Mouse (Mus musculus) CD4-positive helper T cell, adult 2 months (primary cell): ENCODE results near the gene Lrrc8b.

ENCODE experiments used
- DNase-seq: peaks from one replicate; pipeline ENCODE4 v3.0.0-alpha.2; 2012; ENCODE audit warnings: low read depth, missing footprints, low spot score

Gene Lrrc8b

DNA sequence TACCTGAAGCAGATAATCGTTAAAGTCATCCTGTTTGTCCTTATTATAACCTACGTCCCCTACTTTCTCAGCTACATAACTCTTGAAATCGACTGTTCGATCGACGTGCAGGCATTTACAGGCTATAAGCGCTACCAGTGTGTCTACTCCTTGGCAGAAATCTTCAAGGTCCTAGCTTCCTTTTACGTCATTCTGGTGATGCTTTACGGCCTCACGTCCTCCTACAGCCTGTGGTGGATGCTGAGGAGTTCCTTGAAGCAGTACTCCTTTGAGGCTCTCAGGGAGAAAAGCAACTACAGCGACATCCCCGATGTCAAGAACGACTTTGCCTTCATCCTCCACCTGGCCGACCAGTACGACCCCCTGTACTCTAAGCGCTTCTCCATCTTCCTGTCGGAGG, 65.0 kb downstream of the Lrrc8b start:
- no peak for DNase-seq

DNA sequence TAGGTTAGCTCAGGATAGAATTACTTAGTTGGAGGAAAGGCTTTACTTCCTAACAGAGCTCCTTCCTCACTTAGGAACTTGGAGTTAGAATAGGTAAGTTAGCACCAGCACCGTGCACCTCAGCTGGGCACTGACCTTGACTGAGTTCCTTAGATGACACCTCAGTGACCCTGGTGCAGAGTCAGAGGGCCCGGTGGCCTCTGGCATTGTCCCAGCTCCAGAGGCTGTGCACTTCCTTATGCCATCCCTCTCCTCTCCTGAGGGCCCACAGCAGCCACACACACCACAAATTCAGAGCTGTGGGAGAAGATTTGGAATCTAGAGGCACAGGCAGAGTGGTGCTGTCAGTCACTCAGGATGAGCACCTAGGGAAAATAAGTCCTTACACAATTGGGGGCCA, 68.1 kb downstream of the Lrrc8b start:
- DNase-seq, result no peak

DNA sequence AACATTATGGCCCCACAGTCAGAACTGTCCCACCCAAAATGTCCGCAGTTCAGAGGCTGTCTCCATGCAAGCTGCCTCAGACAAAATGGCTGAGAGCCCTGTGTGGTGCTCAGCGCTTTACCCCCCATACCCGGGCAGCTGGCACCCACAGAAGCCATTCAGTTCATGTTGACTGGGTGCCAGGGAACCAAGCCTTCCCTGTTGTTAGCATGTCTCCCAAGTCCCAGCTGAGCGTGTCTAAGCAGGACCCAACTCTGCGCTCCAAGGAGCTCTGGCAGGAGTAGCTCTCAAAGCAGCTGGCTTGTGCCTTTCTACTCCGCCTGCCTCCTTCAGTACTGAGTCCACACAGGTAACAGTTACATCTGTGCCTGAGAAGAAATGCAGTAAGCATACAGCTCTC, 68.7 kb downstream of the Lrrc8b start:
- DNase-seq, result no peak

DNA sequence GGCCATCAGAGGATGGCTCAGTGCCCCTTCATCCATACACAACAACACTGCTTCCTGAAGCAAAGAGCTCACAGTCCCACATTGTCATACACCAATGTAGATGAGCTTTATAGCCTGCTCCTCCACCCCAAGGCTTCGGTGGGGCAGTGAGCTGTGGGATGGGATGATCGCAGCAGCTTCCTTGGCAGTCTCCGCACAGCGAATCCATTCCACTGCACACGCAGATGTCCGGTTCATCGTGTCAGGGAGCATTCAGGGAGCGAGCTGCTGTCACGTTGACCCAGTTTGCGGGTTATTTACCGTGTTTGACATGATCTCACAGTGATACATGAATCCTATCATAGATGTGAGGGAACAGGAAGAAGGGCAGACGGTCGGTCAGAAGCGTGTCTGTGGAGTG, 69.3 kb downstream of the Lrrc8b start:
- no peak for DNase-seq

DNA sequence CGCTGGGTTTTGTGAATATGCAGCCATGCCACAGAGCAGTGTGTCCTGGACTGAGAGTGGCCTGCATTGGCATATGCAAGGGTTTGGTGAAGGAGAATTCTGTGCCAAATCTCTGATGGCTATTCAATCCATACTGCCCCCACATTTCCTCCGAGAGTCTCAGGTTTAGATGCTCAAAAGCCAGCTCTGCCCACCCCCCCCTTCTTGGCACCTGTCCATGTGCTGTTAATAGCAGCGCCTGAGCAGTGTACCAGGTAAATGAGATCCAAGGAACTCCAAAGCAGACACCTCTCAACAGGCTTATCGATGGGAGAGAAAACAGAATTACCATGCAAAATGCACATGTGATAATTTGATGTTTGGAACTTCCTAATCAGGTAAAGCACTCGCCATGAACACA, 74.6 kb downstream of the Lrrc8b start:
- DNase-seq, result no peak

DNA sequence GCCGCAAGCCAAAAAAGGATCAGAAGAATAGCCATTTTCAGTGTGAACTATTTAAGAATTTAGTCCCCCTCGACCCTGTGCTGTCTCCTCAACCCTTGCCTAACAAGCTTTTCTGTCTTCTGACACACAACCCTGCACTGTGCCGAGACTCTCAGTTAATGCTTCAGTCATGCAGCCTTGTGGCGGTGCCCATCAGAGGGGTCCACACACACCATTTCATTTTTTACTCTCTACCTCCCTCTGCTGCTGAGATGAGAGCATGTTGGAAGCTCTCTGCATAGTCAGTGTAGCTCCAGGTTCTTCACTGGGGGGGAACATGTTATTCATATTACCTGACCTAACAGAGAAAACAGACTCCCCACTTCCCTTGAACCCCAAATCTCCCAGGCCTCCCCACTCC, 75.8 kb downstream of the Lrrc8b start:
- peak; percentile 27 for DNase-seq

DNA sequence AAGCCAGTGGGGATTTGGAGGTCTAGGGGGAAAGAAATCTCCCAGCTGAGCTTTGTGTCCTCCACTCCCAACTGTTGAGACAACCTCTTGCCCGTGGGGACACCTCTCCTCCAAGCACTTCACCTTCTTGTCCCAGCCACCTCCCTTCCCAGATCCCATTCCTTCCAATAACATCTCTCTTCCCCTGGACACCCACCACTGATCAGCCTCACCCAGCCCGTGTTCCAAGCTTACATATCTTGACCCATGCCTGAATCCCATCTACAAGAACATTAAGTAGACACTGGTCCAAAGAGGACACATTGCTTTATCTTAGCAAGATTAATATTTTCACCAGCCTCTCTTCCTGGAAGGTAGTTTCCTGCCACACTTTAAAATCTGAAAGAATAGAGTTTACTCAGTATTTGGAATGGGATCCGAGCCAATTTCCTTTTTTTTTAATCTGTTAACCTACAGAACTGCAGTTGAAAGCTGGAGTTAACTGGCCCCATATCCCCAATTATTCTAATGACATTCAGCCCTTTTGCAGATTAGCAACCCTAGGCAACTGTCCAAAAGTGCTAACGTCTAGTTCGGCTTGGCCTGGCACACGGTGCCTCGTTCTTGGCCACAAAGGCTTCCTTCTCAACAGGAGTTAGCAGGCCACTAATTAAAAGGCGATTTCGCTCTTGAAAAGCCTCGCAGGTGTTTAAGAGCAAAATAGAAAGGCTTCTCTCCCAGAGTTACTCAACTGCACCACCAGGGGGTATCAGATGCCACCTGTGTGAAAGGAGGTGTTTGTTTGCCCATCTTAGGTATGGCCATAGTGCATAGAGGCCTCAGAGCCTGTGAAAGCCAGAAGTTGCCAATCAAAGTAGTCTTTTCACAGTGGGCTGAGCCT, 77.0 kb downstream of the Lrrc8b start:
- DNase-seq, result peak; percentile 71

DNA sequence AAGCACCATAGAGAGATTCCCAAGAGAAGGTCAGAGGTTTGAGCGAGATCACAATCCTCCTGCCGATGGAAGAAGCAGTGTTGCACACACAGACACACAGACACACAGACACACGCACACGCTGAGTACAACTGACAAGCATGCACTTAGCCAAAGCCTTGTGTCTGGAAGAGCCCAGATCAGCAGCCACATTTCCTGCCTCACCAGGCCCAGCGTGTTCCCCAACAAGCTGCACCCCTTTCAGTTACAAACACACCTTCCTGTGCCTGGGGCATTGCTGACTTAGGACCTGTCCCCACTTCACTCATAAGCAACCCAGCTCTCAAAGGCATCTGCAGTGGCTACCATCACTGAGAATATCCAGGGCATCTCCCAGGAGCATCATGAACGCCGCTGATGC, 77.8 kb downstream of the Lrrc8b start:
- DNase-seq, result no peak

DNA sequence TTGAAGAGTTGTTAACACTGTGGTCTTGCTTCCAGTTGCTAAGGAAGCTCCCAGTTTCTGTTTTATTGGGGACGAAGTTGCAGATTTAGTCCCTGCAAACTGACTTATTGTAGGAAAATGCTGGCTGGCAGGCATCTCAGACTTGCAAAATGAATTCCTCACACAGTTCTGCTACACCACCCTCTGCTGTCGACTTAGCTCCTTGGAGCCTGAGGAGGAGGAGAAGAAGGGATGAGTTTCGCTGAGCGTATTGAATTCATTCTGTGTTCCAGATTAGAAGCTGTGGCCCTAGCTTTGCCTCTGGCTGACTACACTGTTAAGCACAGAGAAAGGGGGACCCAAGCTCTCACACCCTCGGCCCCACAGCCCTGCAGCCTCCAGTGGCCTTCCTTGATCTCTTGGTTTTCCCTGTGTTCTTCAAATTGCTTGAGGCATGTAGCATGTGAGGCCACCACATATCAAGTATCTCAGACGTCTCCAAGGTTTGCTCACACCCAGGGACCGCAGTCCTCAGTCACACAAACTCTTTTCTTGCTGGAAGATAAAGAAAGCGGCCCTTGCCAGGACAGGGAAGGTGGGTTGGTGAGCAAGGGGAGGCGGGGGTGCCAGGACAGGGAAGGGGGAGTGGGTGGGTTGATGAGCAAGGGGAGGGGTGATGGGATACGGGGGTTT, 78.8 kb downstream of the Lrrc8b start:
- DNase-seq, result no peak

DNA sequence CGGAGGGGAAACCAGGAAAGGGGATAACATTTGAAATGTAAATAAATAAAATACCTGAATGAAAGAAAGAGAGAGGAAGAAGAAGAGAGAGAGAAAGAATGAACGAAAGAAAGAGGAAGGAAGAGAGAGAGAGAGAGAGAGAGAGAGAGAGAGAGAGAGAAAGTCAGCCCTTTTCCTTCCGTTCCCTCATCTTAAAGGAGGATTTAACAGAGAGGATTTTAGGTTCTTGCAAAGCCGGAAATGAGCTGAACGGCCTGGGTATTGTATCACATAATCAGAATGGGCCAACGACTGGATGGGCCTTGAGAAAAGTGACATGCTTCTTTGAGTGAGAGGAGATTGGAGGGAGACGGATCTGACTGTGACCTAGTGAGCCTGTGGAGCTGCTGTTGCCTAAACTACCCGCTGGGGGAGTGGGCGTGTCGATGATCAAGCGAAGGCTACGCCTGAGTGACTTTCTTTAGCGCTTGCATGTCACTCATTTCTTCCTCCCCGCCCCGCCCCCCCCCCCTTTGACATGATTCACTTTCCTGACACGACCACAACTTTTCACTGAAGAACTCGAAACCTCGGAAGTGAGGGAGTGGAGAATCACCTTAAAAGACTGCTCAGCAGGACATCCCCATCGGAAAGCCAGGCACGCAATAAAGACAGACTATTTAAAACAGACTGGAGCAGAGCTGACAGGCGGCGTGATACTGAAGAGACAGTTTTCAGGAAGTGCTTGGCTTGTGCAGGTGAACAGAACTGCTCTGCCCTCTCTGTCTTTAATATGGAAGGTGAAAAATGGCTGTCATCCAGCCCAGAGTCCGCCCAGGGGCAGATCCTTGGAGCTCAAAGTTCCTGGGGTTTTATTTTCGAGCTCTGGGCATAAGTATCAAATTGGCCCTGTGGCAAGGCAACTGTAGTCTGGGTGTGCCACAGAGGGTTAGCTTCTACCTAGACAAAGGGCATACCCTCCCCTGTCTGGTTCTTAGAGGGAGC, 79.6 kb downstream of the Lrrc8b start:
- peak; percentile 95 for DNase-seq

DNA sequence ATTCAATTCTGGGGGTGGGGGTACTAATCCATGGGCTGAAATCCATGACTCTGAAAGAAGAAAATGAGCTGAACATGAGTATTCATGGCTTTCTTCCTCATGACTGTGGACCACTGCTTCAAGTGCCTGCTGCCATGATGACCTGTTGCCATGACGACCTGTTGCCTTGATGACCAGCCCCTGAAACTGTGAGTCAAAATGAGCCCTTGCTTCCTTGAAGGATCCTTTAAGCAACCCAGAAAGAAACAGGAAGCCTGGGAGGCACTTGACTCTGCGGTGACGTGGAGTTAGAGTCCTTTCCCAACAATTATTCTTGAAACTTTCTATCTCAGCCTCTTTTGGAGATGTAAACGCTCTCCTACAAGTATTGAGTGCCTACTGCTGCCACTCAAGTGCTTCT, 80.6 kb downstream of the Lrrc8b start:
- no peak for DNase-seq

DNA sequence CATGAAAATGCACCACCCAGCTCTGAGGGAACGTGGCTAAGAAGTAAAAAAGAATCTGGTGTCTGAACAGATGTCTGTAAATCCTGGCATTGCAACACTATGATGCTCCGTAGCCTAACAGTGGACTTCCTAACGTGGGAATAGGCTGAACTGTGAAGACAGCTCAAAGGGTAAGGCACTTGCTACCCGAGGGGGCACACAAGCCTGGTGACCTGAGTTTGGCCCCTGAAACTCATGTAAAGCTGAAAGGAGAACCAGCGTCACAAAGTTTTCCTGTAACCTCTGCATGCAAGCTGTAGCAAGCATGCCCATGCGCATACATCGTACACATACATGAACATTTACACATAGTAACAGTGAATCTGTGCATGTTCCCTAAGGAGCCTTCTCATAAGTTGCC, 81.0 kb downstream of the Lrrc8b start:
- no peak for DNase-seq

DNA sequence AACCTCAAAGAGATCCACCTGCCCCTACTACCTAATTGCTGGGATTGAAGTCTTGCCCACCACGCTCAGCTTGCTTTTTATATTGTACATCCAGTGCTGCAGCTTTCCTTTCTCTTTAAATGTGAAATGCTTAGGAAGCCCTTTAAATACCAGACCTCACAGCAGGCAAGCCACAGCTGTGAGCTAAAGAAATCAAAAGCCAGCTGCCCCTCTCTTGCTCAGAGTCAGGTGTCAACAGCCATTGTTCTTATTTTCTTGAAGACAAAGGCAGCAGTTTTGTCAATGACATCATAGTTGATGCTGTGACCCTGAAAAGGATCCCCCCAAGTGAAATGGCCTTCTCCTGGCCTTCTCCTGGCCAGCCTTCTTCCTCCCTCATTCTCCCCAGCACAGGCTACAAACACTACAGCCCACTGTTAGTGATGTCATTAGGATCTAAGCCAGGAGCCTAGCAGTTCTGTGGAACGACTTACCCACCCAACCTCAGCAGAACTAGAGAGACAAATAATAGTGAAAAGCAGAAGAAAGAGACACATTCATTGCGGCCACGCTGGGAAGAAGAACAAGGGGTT, 82.9 kb downstream of the Lrrc8b start:
- DNase-seq, result no peak

DNA sequence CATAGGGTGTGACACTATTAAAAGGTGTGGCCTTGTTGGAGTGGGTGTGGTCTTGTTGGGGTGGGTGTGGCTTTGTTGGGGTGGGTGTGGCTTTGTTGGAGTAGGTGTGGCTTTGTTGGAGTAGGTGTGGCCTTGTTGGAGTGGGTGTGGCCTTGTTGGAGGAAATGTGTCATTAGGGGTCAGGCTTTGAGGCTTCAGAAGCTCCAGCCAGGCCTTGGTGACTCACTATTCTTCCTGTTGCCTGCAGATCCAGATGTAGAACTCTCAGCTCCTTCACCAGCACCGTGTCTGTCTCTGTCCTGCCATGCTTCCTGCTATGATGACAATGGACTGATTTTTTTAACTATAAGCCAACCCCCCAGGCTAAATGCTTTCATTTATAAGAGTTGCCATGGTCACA, 83.8 kb downstream of the Lrrc8b start:
- peak; percentile 40 for DNase-seq

DNA sequence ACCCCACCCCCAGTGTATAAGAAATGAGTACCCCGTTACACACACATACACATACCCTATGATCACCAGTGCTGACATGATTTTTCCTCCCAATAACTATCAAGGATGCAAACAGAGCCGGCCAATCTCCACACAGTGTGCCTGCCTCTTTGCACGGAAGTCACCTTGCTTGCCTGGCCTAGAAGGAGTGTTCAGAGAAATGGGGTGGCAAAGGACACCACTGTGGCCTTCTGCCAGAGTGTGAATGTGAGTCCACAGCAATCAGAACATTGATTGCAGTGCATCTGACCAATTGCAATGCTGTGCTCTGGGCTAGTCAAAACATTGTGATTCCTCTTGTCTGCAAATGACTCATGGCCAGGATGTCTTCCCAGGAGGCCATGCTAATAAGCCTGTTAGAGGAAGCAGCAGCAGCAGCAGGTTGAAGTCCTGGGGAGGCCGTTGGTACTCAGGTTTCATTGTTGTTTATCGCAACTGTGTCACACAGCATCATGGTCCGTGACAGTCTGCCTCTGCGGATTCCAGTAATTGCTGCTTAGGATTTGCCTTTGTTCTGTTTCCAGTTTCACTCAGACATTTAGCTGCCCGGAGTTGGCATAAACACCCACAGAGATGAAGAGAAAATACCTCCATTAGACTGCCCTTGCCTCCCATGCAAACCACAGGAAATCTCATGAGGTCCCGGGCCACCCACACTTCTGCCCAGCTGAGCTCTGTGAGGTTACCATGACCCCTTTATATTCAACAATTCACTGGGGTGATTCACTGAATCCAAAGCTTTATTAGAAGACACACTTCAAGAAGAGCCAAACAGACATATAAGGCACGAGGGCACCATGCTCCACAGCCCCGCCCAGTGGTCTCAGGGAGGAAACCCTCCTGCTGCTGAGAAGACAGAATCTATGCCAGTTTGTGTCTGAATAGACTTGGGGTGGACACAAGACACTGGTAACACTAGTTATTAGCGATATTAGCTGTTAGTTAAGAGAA, 84.9 kb downstream of the Lrrc8b start:
- peak; percentile 57 for DNase-seq

DNA sequence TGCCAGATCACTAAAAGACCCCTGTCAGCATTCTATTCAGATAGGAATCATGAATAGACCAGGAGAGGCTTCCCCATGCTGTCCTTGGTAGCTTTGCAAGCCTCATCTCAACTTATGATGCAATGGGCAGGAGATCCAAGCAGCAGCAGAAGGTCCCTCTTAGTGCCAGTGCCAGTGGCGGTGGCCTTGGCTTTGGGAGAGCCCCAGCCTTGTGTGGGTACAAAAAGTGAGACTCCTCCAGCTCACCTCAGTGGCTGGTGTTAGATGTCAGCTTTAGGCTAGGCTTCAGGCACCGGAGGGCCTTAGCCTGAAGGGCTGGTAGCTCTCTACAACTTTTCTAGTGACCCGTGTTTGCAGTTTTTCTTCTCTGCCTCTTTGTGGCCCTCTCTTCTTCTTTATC, 85.6 kb downstream of the Lrrc8b start:
- DNase-seq, result no peak

DNA sequence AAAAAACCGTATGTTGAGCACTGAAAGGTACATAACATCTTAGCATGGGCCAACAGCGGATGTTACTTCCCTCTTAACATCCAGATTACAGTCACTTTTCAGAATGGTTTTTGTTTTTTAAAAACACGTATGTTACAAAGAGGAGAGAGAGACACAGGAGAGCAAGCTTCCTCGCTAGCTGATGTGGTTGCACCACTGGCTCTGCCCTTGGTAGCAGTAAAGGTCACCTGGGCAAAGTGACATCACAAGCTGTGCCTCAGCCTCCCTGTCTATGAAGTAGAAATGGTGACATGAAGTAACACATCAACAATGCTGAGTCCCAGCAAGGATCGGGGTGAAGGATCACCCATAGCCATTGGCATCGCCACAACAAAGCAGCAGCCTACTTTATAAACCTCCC, 93.2 kb downstream of the Lrrc8b start:
- no peak for DNase-seq

DNA sequence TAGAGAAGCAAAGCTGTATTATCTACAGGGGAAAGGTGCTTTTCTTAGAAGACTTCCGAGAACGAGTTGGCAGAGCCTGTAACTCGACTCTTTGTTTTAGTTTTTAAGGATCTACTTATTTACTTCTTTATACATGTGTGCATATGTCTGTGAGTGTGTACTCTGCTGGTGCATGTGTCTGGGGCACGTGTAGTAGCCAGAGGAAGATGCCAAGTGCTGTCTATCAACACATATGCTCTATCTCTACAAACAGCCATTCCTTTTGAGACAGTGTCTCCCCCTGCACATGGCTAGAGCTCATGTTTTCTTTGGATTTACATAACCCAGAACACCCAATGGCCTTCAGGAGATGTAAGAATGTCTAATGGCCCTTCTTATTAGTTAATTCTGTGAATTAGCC, 96.7 kb downstream of the Lrrc8b start:
- DNase-seq, result no peak

DNA sequence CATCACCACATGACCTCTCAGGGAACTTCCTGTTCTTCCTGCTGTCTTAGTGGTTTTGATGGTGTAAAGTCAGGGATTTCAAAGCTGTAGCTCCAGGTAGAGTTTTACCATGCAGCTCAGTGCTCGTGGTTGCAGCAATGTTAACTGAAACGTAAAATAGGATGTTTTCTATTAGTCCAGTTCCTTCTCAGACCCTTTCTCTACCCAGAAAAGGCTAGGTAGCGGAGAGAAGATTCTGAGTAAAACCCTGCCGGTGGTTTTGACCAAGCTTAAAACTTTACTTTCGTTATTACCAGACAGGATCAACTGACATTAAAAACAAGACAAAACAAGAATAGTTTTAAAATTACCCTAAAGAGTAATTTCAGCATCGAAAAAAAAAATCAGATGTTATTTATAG, 100.0 kb downstream of the Lrrc8b start:
- peak; percentile 42 for DNase-seq

DNA sequence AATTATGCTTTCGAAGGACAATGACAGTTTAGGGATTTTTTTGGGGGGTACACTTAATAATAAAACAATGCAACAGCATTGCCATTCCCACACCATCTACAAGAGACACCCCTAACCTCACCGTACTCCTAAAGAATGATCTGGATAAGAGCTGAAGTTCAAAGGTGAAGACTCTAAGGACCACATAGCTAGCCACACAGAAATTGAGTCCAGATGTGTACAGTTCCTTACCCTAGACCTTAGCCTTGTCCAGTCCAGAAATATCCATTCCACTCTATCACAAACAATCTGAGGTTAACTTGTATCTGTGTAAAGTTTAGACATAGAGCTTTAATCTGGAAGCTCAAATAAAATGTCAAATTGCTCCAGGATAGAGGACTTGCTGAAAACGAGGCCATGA, 100.7 kb downstream of the Lrrc8b start:
- DNase-seq, result no peak
